Mouse (Mus musculus) layer of hippocampus, adult 8-10 months (tissue): Measurements from ENCODE around the gene Nrbf2. TPM values are rescaled to one million over a fixed set of nuclear protein-coding genes. Genes with fewer than 3 reads are reported as not detected.

Experiments used
- DNase-seq, 2 experiments: peaks; one replicate each; pipeline ENCODE4 v3.0.0; 2022; ENCODE audit warnings: low spot score in 2 of 2
- total RNA-seq, 4 experiments: library from RNA; stranded (reverse); gene quantifications; 2 replicates each; pipeline ENCODE4 v1.2.4; 2022

Gene Nrbf2
- total RNA-seq: 10 to 100 TPM; 16.6 to 22.1 (median 17.7) TPM

DNA sequence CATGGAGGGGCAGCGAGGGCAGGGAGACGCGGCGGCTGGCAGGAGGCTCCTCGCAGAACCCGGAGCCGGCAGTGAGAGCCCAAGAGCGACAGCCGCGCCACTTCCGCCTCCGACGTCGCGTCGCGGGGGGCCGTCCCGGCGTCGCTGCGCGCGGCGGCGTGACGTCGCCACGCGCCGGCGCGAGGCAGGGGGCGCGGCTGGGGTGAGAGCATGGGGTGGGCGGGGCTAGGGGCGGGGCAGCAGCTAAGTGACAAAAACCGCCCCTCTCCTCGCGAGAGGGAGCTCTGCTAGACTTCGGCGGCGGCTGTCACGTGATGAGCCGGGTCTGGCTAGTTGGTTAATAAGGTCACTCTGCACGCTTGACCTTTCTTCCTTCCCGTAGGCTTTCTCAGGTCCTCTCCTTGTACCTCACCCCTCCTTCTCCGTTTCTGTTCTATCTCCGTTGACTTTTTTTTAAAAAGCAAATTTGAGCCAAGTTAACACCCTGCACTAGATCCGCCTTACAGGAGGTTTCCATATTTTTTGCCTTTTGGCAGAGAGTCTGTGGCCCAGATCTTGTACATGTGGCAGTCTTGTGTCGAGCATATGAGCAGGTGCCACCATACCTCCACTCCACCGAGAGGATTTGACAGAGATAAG lies at the start of gene Nrbf2:
Gene Nrbf2 (minus strand): TSS at position 130 of the 639 bp plus-strand sequence.
- peak; percentile 73 to 79 for DNase-seq

DNA sequence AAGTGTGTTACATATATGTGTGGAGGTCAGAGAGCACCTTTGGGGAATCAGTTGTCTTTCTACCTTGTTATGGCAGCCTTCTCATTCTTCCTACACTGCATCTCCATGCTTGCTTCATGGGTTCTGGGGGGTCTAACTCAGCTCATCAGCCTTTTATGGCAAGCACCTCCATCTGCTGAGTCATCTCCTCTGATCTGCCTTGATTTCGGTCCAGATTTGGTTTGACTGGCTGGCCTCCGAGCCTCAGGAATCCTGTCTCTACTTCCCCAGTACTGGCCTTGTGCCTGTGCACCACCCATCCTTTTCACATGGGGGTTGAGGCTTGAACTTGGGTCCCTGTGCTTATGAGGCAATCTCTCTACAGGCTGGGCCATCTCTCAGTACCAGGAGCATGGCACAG lies 45.5 kb upstream of the Nrbf2 start:
- DNase-seq: no peak

DNA sequence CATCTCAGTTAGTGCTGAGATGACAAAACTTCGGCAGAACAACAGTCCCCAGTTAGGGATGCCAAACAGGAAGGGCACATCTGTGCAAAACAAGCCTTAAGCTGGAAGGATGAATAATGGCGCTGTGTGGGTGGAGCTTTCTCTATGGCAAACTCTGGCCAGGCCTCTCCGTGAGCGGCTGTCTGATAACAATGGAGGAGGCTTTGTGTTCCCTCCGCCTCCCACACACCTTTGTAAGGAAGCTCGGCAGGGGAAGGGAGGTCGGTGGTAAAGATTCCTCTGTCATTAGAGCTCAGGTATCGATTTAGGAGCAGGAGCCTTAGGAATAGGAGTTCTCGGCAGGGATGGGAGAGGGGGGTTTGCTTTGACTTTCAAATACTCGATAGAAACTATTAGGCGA lies 44.6 kb upstream of the Nrbf2 start:
- no peak for DNase-seq

DNA sequence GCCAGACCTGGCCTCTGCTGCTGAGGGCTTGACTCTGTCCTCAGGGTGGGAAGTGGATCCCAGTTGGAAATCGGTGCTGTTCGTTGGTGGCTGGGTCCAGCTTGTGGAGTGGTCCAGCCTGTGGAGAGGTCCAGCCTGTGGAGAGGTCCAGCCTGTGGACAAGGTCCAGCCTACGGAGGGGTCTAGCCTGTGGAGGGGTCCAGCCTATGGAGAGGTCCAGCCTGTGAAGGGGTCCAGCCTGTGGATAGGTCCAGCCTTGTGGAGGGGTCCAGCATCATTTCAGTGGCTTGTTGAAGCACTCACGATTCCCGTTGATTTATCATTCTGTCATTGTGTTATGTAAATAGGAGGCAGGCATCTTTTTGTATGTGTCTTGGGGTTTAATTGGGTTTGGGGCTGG lies 43.1 kb upstream of the Nrbf2 start:
- no peak for DNase-seq

DNA sequence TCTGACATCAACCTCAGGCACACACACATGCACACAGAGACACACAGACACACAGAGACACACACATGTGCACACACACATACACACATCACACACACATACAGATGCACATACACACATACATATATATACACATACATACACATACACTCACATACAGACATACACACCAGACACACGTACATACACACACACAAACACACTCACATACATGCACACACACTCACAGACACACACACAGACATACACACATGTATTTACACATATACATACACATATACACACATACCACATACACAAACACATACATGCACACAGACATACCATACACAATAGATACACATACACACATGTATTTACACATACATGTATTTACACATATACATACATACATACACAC lies 38.9 kb upstream of the Nrbf2 start:
- DNase-seq: no peak

DNA sequence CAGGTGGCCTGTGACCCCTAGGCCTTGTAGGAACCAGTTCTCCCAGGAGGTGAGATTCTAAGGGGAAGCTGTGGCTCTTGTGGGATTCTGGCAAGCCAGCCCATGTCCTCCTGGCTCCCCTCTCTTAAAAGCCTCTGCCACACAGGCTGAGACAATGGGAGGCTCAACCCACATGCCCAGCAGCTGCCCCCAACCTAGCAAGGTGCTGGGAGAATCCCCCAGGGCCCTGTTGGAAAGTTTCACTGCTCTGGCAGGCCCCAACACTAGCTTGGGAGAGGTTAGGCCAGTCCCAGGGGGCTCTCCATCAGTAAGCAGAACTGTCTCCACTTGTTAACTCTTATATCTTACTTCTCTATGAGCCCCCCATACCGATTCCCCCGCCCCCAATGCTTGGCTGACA lies 36.3 kb upstream of the Nrbf2 start:
- DNase-seq: no peak

DNA sequence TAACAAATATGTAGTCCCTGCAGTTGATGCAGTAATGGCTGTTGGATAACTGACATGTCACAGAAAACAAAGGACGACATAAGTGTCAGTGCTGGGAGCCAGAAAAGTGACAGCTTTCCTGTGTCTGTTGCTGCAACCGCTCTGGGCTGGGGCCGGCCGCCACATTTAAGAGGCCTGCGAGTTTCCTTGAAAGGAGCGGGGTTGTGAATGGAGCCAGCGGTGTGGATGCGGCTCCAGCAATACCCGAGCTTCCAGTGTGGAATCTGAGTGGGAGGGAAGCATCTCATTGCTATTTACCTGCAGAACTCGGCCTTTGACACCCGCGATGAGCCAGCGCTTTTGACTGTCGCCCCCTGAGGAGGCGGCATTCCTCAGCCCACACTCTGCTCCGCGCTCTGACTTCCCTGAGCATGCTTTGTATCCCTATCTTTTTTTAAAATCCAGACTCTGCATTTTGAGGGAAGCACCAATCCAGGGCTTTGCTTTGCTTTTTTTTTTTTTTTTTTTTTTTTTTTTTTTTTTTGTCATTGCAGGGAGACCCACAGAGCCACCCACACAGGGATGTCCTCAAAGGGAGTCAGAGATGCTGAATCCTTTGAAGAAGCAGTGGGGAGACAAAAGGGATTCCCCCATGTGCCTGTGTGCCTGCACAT lies 35.2 kb upstream of the Nrbf2 start:
- no peak for DNase-seq

DNA sequence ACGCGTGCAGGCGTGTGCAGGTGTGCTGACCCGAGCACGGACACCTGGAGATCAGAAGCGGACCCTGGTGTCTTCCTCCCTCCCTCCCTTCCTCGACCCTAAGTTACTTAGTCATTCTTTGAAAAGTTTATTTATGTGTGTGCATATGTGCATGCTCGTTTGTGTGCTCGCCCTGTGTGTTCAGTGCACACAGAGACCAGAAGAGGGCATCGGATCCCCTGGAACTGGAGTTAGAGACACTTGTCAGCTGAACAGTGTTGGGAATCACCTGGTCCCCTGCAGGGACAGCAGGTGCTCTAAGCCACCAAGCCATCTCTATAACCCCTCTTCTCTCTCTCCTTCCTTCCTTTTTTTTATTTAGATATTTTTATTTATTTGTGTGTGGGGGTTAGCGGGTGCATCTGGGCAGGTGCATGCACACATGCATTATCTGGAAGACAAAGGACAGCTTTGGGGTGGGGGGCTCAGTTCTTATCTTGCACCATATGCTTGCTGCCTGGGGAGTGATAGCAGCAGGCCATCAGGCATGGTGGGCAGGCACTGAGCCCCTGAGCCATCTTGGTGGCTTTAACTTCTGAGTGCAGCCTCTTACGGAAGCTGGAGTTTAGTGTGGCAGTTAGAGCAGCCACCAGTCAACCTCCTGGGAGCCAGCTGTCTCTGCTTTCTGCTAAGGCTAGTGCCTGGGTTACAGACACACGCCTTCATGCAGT lies 34.1 kb upstream of the Nrbf2 start:
- DNase-seq: no peak

DNA sequence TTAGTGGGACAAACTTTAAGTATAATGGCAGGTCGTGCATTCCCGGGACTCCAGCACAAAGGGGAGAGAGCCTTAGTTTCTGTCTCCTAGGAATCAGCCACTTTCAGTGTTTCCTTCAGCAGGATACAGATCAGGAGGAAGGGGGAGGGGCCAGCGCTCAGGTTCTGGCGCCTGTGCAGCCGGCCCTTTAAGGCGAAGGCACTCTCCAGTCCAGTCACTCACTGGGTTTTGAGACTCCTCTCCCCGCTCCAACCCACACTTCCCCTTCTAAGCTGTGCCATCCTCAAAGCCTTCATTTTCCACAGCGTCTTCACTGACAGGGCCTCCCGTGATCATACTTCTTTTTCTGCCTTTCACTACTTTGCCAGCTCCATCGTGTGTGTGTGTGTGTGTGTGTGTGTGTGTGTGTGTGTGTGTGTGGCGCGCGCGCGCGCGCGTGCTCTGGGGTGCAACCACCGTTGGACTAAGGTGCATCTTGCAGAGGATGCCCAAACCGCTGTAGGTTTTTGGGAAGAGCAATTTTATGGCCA lies 32.9 kb upstream of the Nrbf2 start:
- no peak for DNase-seq

DNA sequence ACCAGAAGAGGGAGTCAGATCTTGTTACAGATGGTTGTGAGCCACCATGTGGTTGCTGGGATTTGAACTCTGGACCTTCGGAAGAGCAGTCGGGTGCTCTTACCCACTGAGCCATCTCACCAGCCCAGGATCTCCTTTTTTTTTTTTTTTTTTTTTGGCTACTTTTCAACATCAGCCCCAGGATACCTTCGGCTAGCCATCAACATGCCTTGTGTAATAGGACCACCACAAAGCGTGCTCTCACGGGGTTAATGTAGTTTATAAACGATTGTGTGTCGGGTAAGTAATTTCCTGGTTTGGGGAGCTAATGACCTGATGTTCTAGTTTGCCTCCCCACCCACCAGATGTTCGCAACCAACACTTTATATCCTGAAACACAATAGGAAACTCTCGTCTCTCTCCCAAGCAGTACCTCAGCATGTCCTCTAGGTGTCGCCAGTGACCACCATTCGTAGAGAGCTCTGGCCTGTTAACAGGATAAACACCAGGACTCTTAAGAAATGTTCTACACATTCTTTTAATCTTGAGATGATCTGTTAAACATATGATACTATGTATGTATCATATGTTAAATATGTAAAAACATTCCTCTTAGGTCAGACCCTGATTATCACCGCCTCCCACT lies 29.8 kb upstream of the Nrbf2 start:
- peak in 1 of 2 experiments; percentile 47 for DNase-seq

DNA sequence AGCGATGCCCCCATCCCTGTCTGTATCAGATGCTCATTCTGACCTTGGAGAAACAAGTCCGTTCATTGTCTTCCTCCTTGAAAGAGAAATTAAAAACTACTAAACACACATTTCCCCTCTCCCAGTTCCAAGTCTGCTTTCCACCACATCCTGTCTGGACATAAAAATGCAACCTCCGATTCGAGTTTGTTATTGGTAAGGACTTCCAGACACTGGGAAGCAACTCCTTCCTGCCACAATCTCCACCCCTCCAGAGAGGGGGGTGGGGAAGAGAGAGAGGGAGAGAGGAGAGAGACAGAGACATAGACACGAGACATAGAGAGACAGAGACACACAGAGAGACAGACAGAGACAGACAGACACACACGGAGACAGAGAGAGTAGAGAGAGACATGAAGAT lies 27.4 kb upstream of the Nrbf2 start:
- DNase-seq: no peak

DNA sequence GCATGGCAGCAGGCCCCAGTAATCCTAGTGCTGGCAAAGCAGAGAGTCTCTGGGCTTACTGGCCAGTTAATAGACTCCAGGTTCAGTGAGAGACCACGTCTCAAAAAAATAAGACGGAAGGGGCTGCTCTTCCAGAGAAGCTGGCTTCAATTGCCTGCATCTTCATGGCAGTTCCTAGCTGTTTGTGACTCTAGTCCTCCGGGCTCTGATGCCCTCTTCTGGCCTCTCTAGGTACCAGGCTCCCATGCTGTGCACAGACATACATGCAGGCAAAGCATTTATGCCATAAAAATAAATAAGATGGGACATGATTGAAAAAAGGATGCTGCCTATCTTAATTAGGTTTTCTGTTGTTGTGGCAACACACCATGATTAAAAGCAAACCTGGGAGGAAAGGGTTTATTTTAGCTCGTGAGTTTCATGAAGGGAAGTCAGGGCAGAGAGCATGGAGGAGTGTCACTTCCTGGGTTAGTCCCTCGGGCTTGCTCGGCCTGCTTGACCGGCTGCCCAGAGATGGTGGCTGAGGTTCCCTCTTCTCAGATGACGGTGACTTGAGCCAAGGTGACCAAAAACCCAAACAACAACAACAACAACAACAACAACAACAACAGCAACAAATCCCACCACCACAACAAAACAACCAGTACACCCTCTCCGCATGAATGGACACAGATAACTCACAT lies 26.3 kb upstream of the Nrbf2 start:
- peak in 1 of 2 experiments; percentile 41 for DNase-seq

DNA sequence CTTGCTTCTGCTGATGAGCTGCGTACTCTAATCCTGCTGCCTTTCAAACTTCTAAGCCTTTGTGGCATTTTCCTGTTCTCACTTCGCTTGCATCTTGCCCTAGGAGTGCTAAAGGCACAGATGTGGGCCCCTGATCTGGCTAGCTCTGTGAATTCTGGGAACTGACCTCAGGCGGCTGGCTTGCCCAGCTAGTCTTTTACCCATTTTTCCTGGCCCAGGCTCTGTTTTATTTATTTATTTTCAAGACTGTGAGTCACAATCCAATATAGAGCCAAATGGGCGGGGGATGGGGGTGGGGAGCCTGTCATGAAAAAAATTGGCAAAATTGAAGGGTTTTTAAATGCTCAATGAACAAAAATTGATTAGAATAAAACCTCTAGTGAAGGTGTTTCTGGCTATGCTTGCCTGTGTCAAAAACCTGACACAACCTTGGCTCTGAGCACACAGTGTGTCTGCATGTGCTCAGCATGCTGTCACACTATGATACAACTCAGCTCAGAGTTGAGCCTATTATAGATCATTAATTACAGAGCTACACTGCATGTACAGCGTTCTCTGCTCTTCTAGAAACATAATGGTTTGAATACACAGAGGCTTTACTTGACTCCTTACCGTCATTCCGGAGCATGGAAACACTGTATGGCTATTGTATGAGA lies 24.5 kb upstream of the Nrbf2 start:
- DNase-seq: no peak

DNA sequence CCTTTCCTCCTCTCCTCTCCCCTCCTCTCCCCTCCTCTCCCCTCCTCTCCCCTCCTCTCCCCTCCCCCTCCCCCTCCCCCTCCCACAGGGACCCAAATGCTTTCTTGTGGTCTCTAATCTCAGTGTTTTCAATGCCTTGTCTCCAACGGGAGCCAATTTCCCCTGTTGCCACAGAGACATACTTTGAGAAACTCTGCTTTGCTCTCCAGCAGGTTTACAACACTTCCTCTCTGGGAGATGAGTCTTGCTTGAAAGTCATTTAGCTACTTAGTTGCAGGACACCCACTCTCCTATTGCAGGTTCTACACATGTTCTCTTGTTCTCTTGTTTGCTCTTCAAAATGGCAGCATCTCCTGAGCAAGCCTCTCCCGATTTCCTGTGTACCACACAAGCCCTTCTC lies 17.2 kb upstream of the Nrbf2 start:
- DNase-seq: no peak

DNA sequence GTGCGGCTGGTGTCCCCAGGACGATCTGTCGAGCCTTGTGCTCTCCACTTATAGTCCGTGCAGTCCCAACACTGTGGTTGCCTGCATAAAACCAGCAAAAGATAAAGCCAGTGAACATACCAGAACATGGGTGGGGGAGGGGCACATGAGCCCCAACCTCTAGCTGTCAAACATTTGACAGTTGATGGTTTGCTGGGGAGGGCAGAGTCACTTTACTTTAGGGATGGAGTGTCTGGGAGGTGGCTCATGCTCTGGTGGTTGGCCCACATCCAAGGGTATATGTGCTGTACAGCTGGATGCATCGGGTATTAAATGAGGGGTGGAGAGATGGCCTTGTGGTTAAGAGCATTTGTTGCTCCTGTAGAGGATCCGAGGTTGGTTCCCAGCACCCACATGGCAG lies 15.9 kb upstream of the Nrbf2 start:
- no peak for DNase-seq

DNA sequence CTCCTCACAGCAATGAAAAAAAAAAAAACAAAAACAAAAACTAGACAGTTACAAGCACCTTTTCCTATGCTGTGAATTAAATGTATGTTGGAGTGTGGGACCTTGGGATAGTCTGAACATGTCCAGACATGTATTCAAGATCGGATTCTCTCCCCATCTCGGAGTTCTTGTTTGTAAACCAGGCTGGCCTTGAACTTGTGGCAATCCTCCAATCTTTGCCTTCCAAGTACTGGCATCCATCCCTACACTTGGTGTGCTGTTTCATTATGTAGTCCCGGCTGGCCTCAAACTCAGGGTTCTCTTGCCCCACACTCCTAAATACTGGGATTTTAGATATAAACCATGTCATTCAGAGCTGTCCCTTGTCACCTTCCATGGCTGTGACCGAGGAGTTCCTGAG lies 14.2 kb upstream of the Nrbf2 start:
- no peak for DNase-seq

DNA sequence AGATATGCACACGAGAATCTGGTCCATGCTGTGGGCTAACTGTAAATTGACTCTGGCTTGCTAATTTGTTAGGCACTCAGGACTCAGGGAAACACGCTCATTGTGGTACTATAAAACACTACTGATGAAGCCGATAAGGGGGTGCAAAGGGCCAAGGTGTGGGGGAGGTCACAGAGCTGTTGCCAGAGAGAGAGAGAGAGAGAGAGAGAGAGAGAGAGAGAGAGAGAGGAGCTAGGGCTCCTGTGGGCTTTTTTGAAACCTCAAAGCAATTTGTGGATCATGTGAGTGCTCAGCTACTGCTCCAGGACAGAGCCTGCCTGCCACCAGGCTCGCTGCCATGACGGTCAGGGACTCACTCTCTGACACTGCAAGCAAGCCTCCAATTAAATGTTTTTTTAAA lies 13.8 kb upstream of the Nrbf2 start:
- DNase-seq: no peak

DNA sequence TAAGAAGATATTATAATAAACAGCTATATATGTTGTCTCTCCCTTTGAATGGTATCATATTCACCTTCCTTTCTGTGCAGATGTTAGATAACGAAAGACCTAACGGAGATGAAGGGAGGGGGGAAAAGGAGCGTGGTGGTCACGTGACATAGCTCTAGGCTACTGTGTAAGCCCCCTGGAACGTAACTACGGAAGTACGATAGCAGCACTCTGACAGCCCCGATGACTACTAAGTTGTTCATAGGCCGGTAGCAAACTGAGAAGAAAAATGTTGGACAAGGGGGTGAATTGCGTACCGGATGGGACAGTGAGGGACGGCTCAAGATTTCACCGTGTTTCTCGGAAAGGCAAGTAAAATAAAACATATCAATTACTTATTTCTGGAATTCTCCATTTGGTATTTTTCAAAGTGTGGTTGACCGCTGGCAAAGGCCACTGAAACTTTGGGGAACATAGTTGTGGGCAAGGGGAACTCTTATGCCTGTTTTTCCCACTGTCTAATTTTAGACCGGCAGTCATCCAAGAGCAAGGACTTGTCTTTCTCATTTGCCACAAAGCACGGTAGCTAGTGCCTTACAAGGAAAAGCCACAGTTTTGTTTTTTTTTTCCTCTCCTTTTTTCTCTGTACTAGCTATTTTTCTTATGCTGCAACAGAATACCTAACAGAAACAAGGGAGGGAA lies 12.2 kb upstream of the Nrbf2 start:
- no peak for DNase-seq

DNA sequence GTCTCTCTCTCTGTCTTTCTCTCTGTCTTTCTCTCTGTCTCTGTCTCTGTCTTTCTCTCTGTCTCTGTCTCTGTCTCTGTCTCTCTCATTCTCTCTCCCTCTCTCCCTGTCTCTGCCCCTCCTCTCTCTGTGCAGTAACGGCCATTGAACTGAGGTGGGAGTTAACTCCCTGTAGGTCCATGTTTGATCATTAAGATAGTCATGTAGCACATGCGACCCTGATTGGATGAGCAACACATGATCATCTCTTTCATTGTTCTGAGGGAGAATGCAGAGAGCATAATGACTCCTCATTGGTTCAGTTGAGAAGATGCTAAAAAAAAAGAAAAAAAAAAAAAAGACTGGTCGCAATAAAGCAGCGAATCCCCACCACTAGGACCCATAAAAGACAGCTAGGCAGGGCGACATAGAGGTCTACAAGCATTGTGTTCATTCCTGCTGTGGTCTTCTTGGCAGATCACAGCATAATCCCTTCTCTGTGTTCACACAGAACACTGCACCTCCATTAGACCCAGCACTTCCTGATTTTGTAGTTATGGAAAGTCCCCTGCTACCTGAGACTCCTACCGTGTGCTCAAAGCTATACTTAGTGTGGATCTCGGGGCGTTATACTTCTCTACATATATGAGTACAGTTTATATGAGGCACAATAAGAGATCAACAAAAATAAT lies 11.5 kb upstream of the Nrbf2 start:
- DNase-seq: no peak

DNA sequence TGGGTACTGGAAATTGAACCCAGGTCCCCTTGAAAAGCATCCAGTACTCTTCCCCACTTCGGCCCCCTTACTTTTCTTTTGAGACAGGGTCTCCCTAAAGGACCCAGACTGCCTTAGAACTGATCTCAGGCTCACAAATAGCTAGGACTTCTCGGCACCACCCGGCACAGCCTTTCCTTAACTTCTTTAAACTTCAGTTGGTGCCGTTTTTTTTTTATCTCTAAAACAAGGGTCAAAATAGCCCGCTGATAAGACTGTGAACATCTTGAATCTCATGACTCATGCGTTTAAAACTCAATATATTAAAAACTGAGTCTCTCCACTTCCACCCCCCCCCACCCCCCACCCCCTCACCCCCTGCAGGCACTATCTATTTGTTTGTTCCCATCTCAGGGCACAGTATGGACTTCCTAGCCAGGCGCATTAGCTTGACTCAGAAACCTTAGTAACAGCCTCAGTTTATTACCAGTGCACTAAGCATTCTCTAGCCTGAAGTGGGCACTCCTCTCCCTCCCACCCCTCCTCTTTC lies 10.9 kb upstream of the Nrbf2 start:
- no peak for DNase-seq
